Mouse (Mus musculus) v-Abl transformed pro-B cells (cell line): Measurements from ENCODE around the gene Fam71f2.

Experiments used
- in situ Hi-C, 2 experiments: fragments of 400-800 bp; cut with MboI; formaldehyde crosslinking; loops; one replicate each; pipeline ENCODE4 v1.15.1; 2025; ENCODE audit not compliant: unreplicated experiment in 2 of 2

The Fam71f2 gene

DNA sequence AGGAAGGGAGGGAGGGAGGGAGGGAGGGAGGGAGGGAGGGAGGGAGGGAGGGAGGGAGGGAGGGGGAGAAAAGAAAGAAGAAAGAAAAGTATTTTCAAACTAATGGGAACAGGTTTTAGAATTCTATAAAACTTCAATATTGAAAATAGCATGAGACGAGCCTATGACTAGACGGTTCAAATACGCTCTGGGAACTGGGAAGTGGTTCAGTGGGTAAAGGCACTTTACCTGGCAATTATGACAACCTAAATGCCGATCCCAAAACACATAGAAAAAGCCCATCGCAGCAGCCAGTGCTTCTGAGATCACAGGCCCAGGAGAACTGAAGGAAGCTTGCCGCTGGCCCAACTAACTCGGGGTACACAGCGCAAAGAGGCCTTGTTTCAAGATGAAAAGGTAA is at the start of gene Fam71f2:
Gene Fam71f2 (plus strand): TSS at position 301 of the 400 bp plus-strand sequence.
- in situ Hi-C loops: loop anchor here (5.0 to 25.0 kb wide), 4 partner anchors 37 to 342 kb away; partner anchors contain the start of gene Rbm28 (in 2 of the 2)

- in situ Hi-C loops: no loop called here
Observed at GRCm38 (mm10) chr6:29230386-29230785, 49.0 kb upstream of the Fam71f2 start.

GRCm38 (mm10) chr6:29231799-29232198 is 47.6 kb upstream of the Fam71f2 start:
- in situ Hi-C loops: no loop called here

DNA sequence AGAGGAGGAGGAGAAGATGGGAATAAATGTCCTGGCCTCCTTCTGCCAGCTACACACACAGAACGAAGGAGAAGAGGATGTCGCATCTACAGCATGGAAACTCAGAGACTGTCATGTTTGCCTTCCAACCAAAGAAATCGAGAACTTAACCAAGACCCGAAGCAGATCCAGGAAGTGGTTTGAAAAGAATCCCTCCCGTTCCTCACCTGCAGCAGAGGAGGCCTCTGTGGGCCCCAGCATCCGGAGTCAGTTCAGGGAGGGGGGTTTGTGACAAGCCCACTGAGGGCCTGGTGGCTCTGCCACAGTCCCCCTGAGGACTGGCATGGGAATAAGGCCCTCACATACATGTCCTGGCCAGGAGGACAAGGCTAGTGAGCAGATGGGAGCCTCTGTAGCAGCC is 47.1 kb upstream of the Fam71f2 start:
- in situ Hi-C loops: no loop called here

DNA sequence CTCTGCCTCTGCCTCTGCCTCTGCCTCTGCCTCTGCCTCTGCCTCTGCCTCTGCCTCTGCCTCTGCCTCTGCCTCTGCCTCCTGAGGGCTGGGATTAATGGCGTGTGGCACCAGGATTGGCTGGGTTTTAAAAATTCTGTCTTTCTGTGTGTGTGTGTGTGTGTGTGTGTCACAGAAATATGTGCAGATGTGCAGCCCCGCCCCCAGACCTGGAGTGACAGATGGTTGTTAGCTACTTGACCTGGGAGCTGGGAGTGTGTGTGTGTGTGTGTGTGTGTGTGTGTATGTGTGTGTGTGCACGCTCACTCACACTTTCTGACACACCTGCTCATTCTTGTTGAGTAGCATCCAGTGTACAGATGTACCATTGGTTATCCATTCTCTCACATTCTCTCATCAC is 45.7 kb upstream of the Fam71f2 start:
- in situ Hi-C loops: no loop called here

DNA sequence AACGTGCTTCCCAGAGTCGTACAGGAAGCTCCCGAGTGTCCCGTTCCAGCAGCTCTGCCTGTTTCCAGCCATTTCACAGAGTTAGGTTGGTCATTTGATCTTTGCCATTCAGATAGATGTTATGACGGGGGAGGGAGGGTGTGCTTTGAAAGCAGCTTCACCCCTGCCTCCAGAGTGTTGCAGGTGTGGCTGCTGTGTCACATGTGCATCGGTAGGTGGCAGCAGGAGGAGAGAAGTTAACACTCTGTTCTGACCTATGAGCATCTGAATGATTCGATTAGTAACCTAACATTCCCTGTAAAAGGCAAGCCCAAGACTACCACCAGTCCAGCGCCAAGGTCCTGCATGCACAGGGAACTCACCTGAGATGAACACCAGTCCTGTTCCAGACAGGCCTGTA is 45.1 kb upstream of the Fam71f2 start:
- in situ Hi-C loops: no loop called here

GRCm38 (mm10) chr6:29240806-29241205 is 38.6 kb upstream of the Fam71f2 start:
- in situ Hi-C loops: loop anchor here (5.0 kb wide), 3 partner anchors 36 to 74 kb away; partner anchors contain the start of genes Fam71f2 (in 2 of the 2) and Rbm28 (in 2 of the 2)

- in situ Hi-C loops: loop anchor here (5.0 kb wide), 3 partner anchors 36 to 74 kb away; partner anchors contain the start of genes Fam71f2 (in 2 of the 2) and Rbm28 (in 2 of the 2)
Observed at GRCm38 (mm10) chr6:29241697-29242096, 37.7 kb upstream of the Fam71f2 start.

DNA sequence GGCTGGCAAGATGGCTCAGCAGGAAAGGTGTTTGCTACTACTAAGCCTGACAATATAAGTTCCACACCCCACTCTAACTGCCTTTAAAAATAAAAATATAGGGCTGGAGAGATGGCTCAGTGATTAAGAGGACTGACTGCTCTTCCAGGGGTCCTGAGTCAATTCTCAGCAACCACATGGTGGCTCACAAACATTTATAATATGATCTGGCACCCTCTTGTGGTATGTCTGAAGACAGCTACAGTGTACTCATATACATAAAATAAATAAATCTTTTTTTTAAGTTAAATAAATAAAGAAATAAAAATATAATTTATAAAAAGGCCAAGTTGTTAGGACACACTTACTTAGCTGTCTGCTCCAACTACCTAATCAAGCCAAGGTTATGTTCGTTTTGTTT is 37.1 kb upstream of the Fam71f2 start:
- in situ Hi-C loops: loop anchor here (5.0 kb wide), 3 partner anchors 35 to 75 kb away; partner anchors contain the start of genes Fam71f2 (in 2 of the 2) and Rbm28 (in 2 of the 2)

- in situ Hi-C loops: no loop called here
Observed at GRCm38 (mm10) chr6:29245272-29246120, 33.9 kb upstream of the Fam71f2 start.

GRCm38 (mm10) chr6:29246183-29246582 is 33.2 kb upstream of the Fam71f2 start:
- in situ Hi-C loops: no loop called here

GRCm38 (mm10) chr6:29246585-29246984 is 32.8 kb upstream of the Fam71f2 start:
- in situ Hi-C loops: no loop called here

- in situ Hi-C loops: no loop called here
Observed at GRCm38 (mm10) chr6:29247072-29247471, 32.3 kb upstream of the Fam71f2 start.

DNA sequence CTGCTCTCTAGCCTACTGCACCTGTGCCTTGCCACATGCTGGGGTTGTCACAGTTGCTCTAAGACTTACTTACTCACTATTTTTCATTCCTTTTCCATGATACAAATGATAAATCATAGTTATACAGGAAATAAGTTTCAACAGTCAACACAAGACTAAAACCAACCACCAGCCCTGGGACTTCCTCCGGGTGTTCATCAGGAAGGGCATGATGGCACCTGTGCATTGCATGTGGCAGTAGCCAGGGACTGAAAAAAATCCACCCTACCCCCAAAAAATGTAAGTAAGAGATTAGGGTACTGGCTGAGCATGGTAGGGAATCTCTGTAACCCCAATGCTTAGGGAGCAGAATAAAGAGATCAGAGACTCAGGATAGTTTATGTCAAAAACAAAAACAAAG is 20.0 kb upstream of the Fam71f2 start:
- in situ Hi-C loops: no loop called here

DNA sequence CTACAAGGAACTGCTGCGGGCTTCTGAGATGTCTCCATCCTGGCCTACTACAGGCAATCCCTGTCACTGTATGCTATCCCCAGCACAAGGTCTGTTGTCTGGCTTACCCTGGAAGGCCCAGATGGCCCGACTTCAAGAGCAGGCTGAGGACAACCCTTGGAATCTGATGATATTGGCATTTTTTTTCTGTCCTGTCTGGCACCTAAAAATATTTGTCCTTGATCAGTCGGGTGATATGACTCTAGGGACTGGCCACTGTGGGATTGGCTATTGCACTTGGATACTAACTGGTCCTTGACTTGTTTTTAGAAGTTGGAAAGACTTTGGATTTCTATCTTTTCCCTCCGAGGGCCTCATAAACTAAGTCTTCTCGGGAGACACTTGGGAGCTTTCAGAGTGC is 17.6 kb upstream of the Fam71f2 start:
- in situ Hi-C loops: no loop called here

- in situ Hi-C loops: no loop called here
Observed at GRCm38 (mm10) chr6:29263650-29264455, 15.5 kb upstream of the Fam71f2 start.

- in situ Hi-C loops: no loop called here
Observed at GRCm38 (mm10) chr6:29264456-29264781, 15.0 kb upstream of the Fam71f2 start.

DNA sequence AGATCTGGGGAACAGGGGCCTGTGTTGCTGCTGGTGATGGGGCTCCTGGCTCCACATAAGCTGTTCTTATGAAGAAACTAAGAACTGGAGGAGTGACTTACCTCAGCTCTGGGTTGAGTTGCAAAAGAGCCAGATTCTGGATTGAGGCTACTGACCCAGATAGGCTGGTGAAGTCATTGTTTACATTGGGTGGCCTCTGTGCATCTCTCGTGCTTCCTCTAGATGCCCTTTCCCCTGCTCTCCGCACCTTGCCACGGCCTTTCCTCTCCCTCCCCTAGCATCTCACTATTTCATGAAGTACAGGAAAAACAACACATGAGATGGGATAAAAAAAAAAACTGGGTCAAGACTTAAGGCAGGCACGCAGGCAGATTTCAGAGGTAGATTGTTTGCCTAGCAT is 12.5 kb upstream of the Fam71f2 start:
- in situ Hi-C loops: no loop called here

- in situ Hi-C loops: no loop called here
Observed at GRCm38 (mm10) chr6:29269006-29269668, 10.3 kb upstream of the Fam71f2 start.

DNA sequence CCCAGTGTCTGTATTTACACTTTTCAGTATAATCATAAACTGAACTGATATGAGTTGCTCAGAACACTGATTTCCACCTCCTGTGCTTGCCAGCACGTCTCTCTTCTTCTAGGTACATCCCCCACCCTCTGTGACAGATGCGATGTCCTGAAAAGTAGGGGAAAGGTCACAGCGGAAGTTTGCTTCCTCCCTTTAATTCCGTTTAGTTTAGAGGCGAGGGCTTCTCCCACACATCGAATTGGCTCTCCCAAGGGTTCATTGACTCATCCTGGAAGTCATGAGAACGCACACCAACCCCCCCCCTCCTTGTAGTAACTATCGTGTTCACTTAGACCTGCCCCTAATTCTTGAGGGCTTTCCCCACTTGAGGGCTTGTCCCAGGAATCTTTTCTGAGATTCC is 8.4 kb upstream of the Fam71f2 start:
- in situ Hi-C loops: no loop called here
